Mouse (Mus musculus): ENCODE measurements at regions not wholly inside any gene's neighbourhood (a gene's known extent, or its start where the extent isn't known, plus 50 kb on each side); places are given as distances from the start of the nearest gene placed in this dataset.
A peak's percentile ranks its signal among the peaks of the same experiment; 100 is the strongest.

- no peak overlapping the region for H3K27ac ChIP-seq (replicated peaks)
- no peak for ATAC-seq (ENCODE audit: low read depth)
- H3K4me2 ChIP-seq = no peak overlapping the region
- WGBS = 34% methylated on average over 2 of the region's 2 CpGs
- H3K36me3 ChIP-seq = no peaks in the 10 kb centered on the region
- H3K27me3 ChIP-seq = peaks cover 51% of the 10 kb centered on the region
- no peak overlapping the region for H3K9ac ChIP-seq
- no peaks in the 10 kb centered on the region for H3K9me3 ChIP-seq
- H3K4me3 ChIP-seq = no peak overlapping the region
- H3K4me1 ChIP-seq (replicated peaks) = 0 out of 2 replicates have a peak, but pooled peaks cover 6% of the 10 kb centered on the region
Observed at GRCm38 (mm10) chrX:99587284-99587683, 116.2 kb upstream of the Pja1 start.

DNA sequence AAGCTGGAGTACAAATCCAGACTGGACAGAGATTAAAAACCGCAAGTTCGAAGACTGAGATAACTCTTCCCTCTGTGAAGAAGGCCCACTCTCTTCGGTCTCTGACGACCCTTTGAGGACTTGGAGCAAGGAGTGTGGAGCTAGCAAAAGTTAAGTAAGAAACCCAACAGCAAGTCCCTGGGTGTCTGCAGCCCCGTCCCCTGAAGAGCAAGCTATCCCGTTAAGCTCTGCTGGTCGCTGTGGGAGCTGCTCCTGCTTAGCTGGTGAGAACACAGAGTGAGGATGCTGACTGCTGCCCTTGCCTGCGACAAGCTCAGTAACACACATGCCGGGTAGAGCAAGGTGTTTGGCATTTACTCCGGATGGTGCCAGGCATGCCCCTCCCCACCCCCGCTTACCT, 115.2 kb upstream of the Pja1 start:
- no peak overlapping the region for H3K9ac ChIP-seq
- no peaks in the 10 kb centered on the region for H3K9me3 ChIP-seq
- no peak overlapping the region for H3K4me3 ChIP-seq
- no peak for ATAC-seq (ENCODE audit: low read depth)
- WGBS = 65% methylated on average over 11 of the region's 11 CpGs
- H3K36me3 ChIP-seq = no peaks in the 10 kb centered on the region
- 0 out of 2 replicates have a peak, but pooled peaks cover 6% of the 10 kb centered on the region for H3K4me1 ChIP-seq (replicated peaks)
- no peak overlapping the region for H3K27ac ChIP-seq (replicated peaks)
- H3K27me3 ChIP-seq = peaks cover 54% of the 10 kb centered on the region
- no peak overlapping the region for H3K4me2 ChIP-seq

GRCm38 (mm10) chrX:99585703-99586102, 114.6 kb upstream of the Pja1 start:
- H3K9me3 ChIP-seq = no peaks in the 10 kb centered on the region
- no peak overlapping the region for H3K9ac ChIP-seq
- no peak overlapping the region for H3K4me2 ChIP-seq
- no peaks in the 10 kb centered on the region for H3K36me3 ChIP-seq
- H3K4me1 ChIP-seq (replicated peaks) = 0 out of 2 replicates have a peak, but pooled peaks cover 6% of the 10 kb centered on the region
- H3K4me3 ChIP-seq = no peak overlapping the region
- peaks cover 60% of the 10 kb centered on the region for H3K27me3 ChIP-seq
- H3K27ac ChIP-seq (replicated peaks) = no peak overlapping the region
- WGBS = 41% methylated on average over 3 of the region's 3 CpGs
- peak; percentile 25; the same call in 1 of the 2 replicates for ATAC-seq (ENCODE audit: low read depth)

DNA sequence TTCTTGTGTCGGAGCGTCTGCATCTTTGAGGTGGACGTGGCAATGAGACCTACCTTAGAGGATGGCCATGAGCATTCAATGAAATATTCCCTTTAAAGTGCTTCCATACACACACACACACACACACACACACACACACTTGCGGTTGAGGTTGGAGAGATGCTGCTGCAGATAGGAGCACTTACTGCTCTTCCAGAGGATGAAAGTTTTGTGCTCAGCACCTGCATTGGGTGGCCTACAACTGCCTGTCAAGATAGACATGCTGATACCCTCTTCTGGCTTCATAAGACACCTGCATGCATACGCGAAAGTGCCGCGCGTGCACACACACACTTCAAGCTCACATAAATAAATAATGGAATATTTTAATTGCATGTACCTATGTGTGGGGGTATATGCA, 111.5 kb upstream of the Pja1 start:
- Histone ChIP-seq H3K27ac (replicated peaks) (no peak overlapping the region), H3K4me1 (replicated peaks) (0 out of 2 replicates have a peak, but pooled peaks cover 6% of the 10 kb centered on the region), H3K4me3 (no peak overlapping the region), H3K9ac (no peak overlapping the region), H3K4me2 (no peak overlapping the region), H3K27me3 (peaks cover 73% of the 10 kb centered on the region), H3K9me3 (no peaks in the 10 kb centered on the region), H3K36me3 (no peaks in the 10 kb centered on the region)
- WGBS = 96% methylated on average over 9 of the region's 9 CpGs
- no peak for ATAC-seq (ENCODE audit: low read depth)

DNA sequence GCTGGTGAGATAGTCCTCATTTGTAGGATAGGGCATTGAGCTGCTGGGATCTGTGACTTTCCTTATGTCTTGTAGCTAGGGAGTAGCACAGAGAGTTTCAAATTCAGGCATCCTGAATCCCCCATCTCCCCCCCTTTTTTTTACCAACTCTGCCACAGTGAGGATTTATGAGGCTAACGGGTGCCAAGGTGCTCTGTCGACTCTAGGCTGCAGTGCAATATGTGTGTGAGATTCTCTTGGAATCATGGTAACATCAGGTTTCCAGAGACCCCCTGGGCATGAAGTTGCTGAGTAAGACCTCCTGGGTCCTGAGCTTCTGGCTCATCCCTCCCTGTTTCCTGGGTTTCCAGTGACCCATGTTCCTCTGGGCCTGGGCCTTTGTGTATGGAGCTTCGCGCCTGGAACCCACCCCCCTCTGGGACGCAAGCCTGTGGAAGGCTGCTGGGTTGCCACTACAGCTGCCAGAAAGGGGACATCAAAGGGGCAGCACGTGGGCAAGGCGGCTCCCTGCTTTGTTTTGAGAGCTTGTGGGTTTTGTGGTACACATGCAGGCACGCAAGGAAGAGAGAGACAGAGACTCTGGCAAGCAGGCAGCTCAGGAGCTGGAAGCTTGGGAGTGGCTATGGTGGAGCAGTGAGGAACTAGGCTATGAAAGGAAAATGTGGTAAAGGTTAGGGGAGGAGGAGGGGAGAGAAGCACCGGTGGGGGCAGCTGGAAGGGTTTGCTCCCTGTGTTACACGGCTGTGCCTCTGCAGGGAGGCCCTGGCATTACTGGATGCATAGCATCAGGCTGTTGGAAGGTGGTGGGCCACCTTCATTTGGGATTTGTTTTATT, 110.8 kb upstream of the Pja1 start:
- Histone ChIP-seq H3K4me1 (replicated peaks) (0 out of 2 replicates have a peak, but pooled peaks cover 6% of the 10 kb centered on the region), H3K9ac (no peak overlapping the region), H3K4me2 (no peak overlapping the region), H3K4me3 (no peak overlapping the region), H3K9me3 (no peaks in the 10 kb centered on the region), H3K36me3 (no peaks in the 10 kb centered on the region), H3K27ac (replicated peaks) (no peak overlapping the region), H3K27me3 (peaks cover 79% of the 10 kb centered on the region)
- ATAC-seq (ENCODE audit: low read depth) = peak; percentile 77
- WGBS = 36% methylated on average over 10 of the region's 10 CpGs

GRCm38 (mm10) chrX:99579206-99579605, 108.1 kb upstream of the Pja1 start:
- no peak overlapping the region for H3K27ac ChIP-seq (replicated peaks)
- no peaks in the 10 kb centered on the region for H3K9me3 ChIP-seq
- ATAC-seq (ENCODE audit: low read depth) = no peak
- H3K4me2 ChIP-seq = no peak overlapping the region
- 43% methylated on average over 4 of the region's 4 CpGs for WGBS
- H3K4me1 ChIP-seq (replicated peaks) = peaks cover 5% of the 10 kb centered on the region; the same call in 1 of the 2 replicates
- H3K36me3 ChIP-seq = no peaks in the 10 kb centered on the region
- no peak overlapping the region for H3K9ac ChIP-seq
- H3K27me3 ChIP-seq = peaks cover 75% of the 10 kb centered on the region
- H3K4me3 ChIP-seq = no peak overlapping the region

DNA sequence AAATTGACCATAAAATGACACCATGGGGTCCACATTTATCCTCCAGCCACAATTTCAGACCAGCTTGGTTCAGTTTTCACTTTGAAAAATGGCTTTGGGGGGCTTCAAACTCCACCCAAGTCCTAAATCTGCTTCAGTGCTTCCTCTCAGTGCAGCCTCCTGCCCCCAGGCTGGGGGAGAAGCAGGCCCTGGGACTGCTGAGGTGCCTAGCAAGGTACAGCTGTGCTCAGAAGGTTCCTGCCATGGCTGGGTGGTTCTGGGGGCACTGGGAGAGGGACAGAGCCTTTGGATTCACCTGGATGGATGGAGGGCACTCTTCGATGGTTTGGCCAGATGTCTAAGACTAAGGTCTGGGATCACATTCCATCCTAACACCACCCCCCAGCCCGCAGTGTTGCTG, 107.7 kb upstream of the Pja1 start:
- no peak for ATAC-seq (ENCODE audit: low read depth)
- Histone ChIP-seq H3K36me3 (no peaks in the 10 kb centered on the region), H3K4me3 (no peak overlapping the region), H3K27ac (replicated peaks) (no peak overlapping the region), H3K9me3 (no peaks in the 10 kb centered on the region), H3K9ac (no peak overlapping the region), H3K4me1 (replicated peaks) (peaks cover 6% of the 10 kb centered on the region; the same call in 1 of the 2 replicates), H3K4me2 (no peak overlapping the region), H3K27me3 (peaks cover 75% of the 10 kb centered on the region)
- 42% methylated on average over 2 of the region's 2 CpGs for WGBS

DNA sequence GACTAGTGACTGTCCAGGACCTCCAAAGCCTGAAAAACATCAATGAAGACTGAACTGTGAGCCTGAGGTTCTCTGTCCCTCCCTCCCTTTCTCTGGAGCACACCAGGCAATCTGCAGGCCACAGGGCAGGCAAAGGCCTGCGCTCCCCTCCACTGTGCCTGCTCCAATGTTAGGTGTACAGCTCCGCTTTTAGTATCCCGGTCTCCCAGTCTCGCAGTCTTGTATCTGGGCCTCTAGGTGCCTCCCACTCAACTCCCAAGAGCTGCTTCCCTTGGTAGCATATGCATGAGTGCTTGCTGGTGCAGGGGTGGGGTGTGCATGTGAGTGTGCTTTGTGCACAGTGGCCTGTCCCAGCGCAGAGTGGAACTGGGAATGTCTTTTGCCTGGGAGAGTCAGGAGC, 104.0 kb upstream of the Pja1 start:
- WGBS = 32% methylated on average over 5 of the region's 5 CpGs
- peaks cover 6% of the 10 kb centered on the region; the same call in 1 of the 2 replicates for H3K4me1 ChIP-seq (replicated peaks)
- no peaks in the 10 kb centered on the region for H3K9me3 ChIP-seq
- no peak overlapping the region for H3K4me3 ChIP-seq
- no peak overlapping the region for H3K9ac ChIP-seq
- H3K4me2 ChIP-seq = no peak overlapping the region
- no peaks in the 10 kb centered on the region for H3K36me3 ChIP-seq
- no peak overlapping the region for H3K27ac ChIP-seq (replicated peaks)
- peaks cover 78% of the 10 kb centered on the region for H3K27me3 ChIP-seq
- ATAC-seq (ENCODE audit: low read depth) = peak; percentile 46

DNA sequence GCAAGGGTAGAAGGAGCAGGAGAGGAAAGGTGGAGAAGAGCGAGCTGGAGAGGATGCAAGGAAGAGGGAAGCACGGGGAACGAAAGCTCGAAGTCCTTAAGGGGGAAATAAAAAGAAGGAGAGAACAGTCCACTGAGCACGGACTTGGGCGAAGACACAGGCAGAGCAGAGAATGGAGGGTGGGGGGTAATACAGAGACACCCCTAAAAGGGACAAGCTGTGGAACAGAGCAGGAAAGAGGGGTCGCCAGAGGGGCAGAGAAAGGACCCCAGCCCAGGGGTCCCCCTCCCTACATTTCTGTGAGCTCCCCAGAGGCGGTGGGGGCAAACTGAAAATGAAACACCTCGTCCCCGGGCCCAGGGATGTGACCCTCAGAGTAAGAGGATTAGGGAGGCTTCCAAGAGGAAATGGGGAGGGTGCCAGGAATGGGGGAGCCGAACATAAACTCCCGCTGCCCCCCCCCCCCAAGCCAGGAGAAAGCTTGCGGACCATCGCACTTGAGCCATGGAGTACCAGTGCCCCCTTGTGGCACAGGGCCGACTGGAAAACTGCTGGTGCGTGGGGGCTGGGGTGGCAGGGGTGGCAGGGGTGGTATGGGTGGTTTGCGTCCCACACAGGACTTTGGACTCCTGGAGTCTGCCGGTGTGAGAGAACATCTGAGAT, 103.5 kb upstream of the Pja1 start:
- Histone ChIP-seq H3K4me2 (peak overlapping the region; percentile 50), H3K36me3 (no peaks in the 10 kb centered on the region), H3K27ac (replicated peaks) (no peak overlapping the region), H3K9ac (peak overlapping the region; percentile 47; the same call in 1 of the 2 replicates), H3K27me3 (peaks cover 78% of the 10 kb centered on the region), H3K4me3 (no peak overlapping the region; the same call in 1 of the 2 replicates), H3K4me1 (replicated peaks) (peaks cover 6% of the 10 kb centered on the region; the same call in 1 of the 2 replicates), H3K9me3 (no peaks in the 10 kb centered on the region)
- peak; percentile 42 for ATAC-seq (ENCODE audit: low read depth)
- 28% methylated on average over 16 of the region's 18 CpGs for WGBS

DNA sequence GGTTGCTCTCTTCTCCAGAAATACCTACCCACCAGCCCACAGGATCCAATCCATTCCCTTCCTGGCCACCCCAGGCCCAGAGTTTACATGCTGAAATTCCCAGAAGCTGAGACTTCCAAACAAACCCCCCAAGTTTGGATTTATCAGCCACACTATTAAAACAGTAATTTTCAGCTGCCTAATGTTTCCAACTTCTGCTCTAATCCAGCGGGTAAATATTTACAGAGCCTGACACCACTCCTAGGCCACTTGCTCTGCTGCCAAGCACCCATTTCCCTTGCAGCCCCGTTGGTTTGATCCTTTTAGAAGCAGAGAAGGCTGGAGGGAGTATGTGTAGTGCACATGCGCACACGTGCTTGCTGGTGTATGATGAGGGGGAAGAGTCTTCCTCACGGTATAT, 99.1 kb upstream of the Pja1 start:
- peaks cover 19% of the 10 kb centered on the region for H3K4me1 ChIP-seq (replicated peaks)
- H3K4me2 ChIP-seq = no peak overlapping the region
- 81% methylated on average over 5 of the region's 5 CpGs for WGBS
- no peak overlapping the region for H3K9ac ChIP-seq
- H3K27ac ChIP-seq (replicated peaks) = no peak overlapping the region
- no peak for ATAC-seq (ENCODE audit: low read depth)
- no peak overlapping the region for H3K4me3 ChIP-seq
- no peaks in the 10 kb centered on the region for H3K36me3 ChIP-seq
- peaks cover 79% of the 10 kb centered on the region for H3K27me3 ChIP-seq
- H3K9me3 ChIP-seq = no peaks in the 10 kb centered on the region

DNA sequence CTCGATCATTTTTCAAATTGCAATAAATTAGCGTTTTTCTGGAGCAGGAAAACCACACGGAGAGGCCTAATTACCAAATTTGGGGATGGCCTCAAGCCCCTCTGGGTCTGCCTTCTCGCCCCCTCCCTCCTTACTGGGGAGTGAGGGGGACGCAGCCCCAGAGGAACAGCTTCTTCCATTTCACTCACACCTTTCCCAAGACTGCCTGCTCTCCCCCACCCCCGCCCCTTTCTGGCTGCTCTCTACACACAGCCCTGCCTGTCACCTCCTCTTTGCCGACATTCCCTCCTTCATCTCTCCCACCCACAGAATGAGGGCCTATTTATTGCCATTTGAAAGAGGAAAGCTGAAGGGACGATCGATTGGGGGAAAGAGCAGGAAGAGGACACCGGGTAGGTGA, 97.2 kb upstream of the Pja1 start:
- no peak overlapping the region for H3K9ac ChIP-seq
- H3K4me2 ChIP-seq = peak overlapping the region; percentile 40
- no peaks in the 10 kb centered on the region for H3K9me3 ChIP-seq
- ATAC-seq (ENCODE audit: low read depth) = peak; percentile 60
- no peak overlapping the region; the same call in 1 of the 2 replicates for H3K27ac ChIP-seq (replicated peaks)
- H3K4me1 ChIP-seq (replicated peaks) = peaks cover 13% of the 10 kb centered on the region
- no peak overlapping the region for H3K4me3 ChIP-seq
- H3K36me3 ChIP-seq = no peaks in the 10 kb centered on the region
- peaks cover 84% of the 10 kb centered on the region for H3K27me3 ChIP-seq
- 29% methylated on average over 10 of the region's 10 CpGs for WGBS

DNA sequence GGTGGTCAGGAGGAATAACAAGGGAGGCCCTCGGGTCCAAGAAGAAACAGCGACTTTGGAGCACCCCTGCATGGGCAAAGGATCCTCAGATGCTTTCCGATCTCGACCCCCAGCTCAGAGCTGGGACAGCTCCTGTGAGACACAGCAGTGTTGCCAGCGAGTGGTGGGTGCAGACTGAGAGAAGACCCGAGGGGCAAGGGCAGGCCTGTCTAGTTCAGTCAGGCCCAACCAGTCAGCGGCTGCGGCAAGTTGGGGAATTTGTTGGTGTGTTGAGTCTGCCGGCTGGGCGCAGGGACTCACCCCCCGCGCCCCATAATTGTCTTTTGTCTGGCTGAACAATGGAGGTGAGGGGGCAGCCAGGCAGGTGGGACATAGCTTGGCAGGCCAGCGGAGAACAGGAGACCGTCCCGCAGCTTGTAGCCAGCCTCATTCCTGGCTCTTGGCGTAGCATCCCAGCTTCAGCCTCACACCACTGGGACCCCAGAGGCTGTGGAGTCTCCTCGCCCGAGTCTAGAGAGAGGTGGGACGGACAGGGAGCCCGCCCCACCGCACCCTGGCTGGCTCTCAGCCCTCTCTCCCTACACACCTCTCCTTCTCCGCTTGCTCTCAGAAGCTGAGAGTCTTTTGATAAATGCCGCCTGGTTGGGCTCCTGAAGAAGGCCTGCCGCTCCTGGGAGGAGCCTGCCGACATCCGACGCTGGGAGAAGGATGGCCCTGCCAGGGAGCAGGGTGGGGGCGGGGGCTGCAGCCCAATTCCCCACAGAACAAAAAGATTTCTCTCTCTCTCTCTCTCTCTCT, 96.5 kb upstream of the Pja1 start:
- peaks cover 13% of the 10 kb centered on the region for H3K4me1 ChIP-seq (replicated peaks)
- H3K36me3 ChIP-seq = no peaks in the 10 kb centered on the region
- H3K4me3 ChIP-seq = no peak overlapping the region
- 23% methylated on average over 24 of the region's 28 CpGs for WGBS
- ATAC-seq (ENCODE audit: low read depth) = peak; percentile 81
- H3K27ac ChIP-seq (replicated peaks) = peak overlapping the region; percentile 69
- peak overlapping the region; percentile 52 for H3K9ac ChIP-seq
- H3K9me3 ChIP-seq = no peaks in the 10 kb centered on the region
- H3K4me2 ChIP-seq = peak overlapping the region; percentile 40
- H3K27me3 ChIP-seq = peaks cover 84% of the 10 kb centered on the region
